Mouse (Mus musculus): ENCODE data around the gene Atp10a. TPM values are rescaled to one million over a fixed set of nuclear protein-coding genes. Genes with fewer than 3 reads are reported as not detected.
"Not testable (repeated sequence)": the region's sequence is repeated elsewhere in the genome, so short reads cannot be mapped to it uniquely, and the experiment has no call there.

Gene Atp10a
- total RNA-seq, 2 experiments from 2014 or later = 1.7 to 1.8 TPM

- ATAC-seq (replicated peaks; ENCODE audit: low FRiP score, poor library complexity, severe bottlenecking) = no peak
Measured at GRCm38 (mm10) chr7:58770254-58770653, 114.3 kb downstream of the Atp10a start.

- no peak for ATAC-seq (replicated peaks; ENCODE audit: low FRiP score, poor library complexity, severe bottlenecking)
Measured at GRCm38 (mm10) chr7:58772048-58772690, 116.2 kb downstream of the Atp10a start.

GRCm38 (mm10) chr7:58779146-58779545 lies 123.2 kb downstream of the Atp10a start:
- no peak for ATAC-seq (replicated peaks; ENCODE audit: low FRiP score, poor library complexity, severe bottlenecking)

- no peak for ATAC-seq (replicated peaks; ENCODE audit: low FRiP score, poor library complexity, severe bottlenecking)
Measured at GRCm38 (mm10) chr7:58786986-58787385, 131.0 kb downstream of the Atp10a start.

GRCm38 (mm10) chr7:58787585-58787984 lies 131.6 kb downstream of the Atp10a start:
- ATAC-seq (replicated peaks; ENCODE audit: low FRiP score, poor library complexity, severe bottlenecking) = no peak

- ATAC-seq (replicated peaks; ENCODE audit: low FRiP score, poor library complexity, severe bottlenecking) = no peak
Measured at GRCm38 (mm10) chr7:58788424-58789261, 132.7 kb downstream of the Atp10a start.

- no peak for ATAC-seq (replicated peaks; ENCODE audit: low FRiP score, poor library complexity, severe bottlenecking)
Measured at GRCm38 (mm10) chr7:58797281-58797680, 141.3 kb downstream of the Atp10a start.

- ATAC-seq (replicated peaks; ENCODE audit: low FRiP score, poor library complexity, severe bottlenecking) = no peak
Measured at GRCm38 (mm10) chr7:58800916-58801315, 144.9 kb downstream of the Atp10a start.

- no peak for ATAC-seq (replicated peaks; ENCODE audit: low FRiP score, poor library complexity, severe bottlenecking)
Measured at GRCm38 (mm10) chr7:58801791-58802190, 145.8 kb downstream of the Atp10a start.

- no peak for ATAC-seq (replicated peaks; ENCODE audit: low FRiP score, poor library complexity, severe bottlenecking)
Measured at GRCm38 (mm10) chr7:58822147-58822681, 166.2 kb downstream of the Atp10a start.

- ATAC-seq (replicated peaks; ENCODE audit: low FRiP score, poor library complexity, severe bottlenecking) = no peak
Measured at GRCm38 (mm10) chr7:58824686-58825085, 168.7 kb downstream of the Atp10a start.

GRCm38 (mm10) chr7:58829111-58829510 lies 173.1 kb downstream of the Atp10a start:
- no peak for ATAC-seq (replicated peaks; ENCODE audit: low FRiP score, poor library complexity, severe bottlenecking)

GRCm38 (mm10) chr7:58836855-58837606 lies 181.1 kb downstream of the Atp10a start:
- ATAC-seq (replicated peaks; ENCODE audit: low FRiP score, poor library complexity, severe bottlenecking) = not testable (repeated sequence)

- no peak for ATAC-seq (replicated peaks; ENCODE audit: low FRiP score, poor library complexity, severe bottlenecking)
Measured at GRCm38 (mm10) chr7:58840367-58840766, 184.4 kb downstream of the Atp10a start.

- ATAC-seq (replicated peaks; ENCODE audit: low FRiP score, poor library complexity, severe bottlenecking) = no peak
Measured at GRCm38 (mm10) chr7:58841066-58841465, 185.1 kb downstream of the Atp10a start.

GRCm38 (mm10) chr7:58842818-58843217 lies 186.9 kb downstream of the Atp10a start:
- no peak for ATAC-seq (replicated peaks; ENCODE audit: low FRiP score, poor library complexity, severe bottlenecking)

- no peak for ATAC-seq (replicated peaks; ENCODE audit: low FRiP score, poor library complexity, severe bottlenecking)
Measured at GRCm38 (mm10) chr7:58843767-58844445, 187.9 kb downstream of the Atp10a start.

- ATAC-seq (replicated peaks; ENCODE audit: low FRiP score, poor library complexity, severe bottlenecking) = no peak
Measured at GRCm38 (mm10) chr7:58844449-58844848, 188.5 kb downstream of the Atp10a start.

- ATAC-seq (replicated peaks; ENCODE audit: low FRiP score, poor library complexity, severe bottlenecking) = no peak
Measured at GRCm38 (mm10) chr7:58858921-58859320, 203.0 kb downstream of the Atp10a start.

- no peak for ATAC-seq (replicated peaks; ENCODE audit: low FRiP score, poor library complexity, severe bottlenecking)
Measured at GRCm38 (mm10) chr7:58863174-58863573, 207.2 kb downstream of the Atp10a start.

Data from erythroblast, adult 5-6 weeks (primary cell).